Mouse (Mus musculus): Measurements from ENCODE around the gene Polr3k. TPM values are rescaled to one million over a fixed set of nuclear protein-coding genes. Genes with fewer than 3 reads are reported as not detected.
A peak's percentile ranks its signal among the peaks of the same experiment; 100 is the strongest.

Polr3k gene
- polyA plus RNA-seq, 1 experiment from 2014 or later: 84.2 TPM

DNA sequence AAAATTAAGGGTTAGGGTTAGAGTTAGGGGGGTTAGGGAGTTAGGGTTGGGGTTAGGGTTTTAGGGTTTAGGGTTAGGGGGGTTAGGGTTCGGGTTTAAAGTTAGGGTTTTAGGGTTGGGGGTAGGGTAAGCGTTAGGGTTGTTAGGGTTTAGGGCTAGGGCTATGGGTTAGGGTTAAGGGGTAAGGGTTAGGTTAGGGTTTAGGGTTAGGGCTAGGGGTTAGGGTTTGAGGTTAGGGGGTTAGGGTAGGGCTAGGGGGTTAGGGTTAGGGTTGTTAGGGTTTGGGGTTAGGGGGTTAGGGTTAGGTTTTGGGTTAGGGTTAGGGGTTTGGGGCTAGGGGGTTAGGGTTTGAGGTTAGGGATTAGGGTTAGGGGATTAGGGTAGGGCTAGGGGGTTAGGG, 6.9 kb downstream of the Polr3k start:
- Histone ChIP-seq H3K27me3 (replicated peaks; ENCODE audit: control insufficient read depth, insufficient read depth, low read length) (no peaks in the 10 kb centered on the region), H3K4me3 (ENCODE audit: low read depth, low read length) (no peak overlapping the region), H3K4me2 (ENCODE audit: low read length) (no peak overlapping the region), H3K36me3 (ENCODE audit: control insufficient read depth, insufficient read depth, low read length) (peaks cover 51% of the 10 kb centered on the region), H3K9me3 (ENCODE audit: control insufficient read depth, low read length) (no peaks in the 10 kb centered on the region), H3K4me1 (replicated peaks; ENCODE audit: control insufficient read depth, insufficient read depth, low read length) (no peaks in the 10 kb centered on the region), H3K27ac (ENCODE audit: low read depth) (no peak overlapping the region), H3K9ac (ENCODE audit: low read length) (no peak overlapping the region)
- 0 out of 2 replicates have a peak, but pooled peaks have one; percentile 59 for ATAC-seq (replicated peaks; ENCODE audit: low FRiP score, low TSS enrichment, low read depth)
- 94% methylated on average over 2 of the region's 2 CpGs for WGBS
- DNase-seq (ENCODE audit: low spot score): no peak

DNA sequence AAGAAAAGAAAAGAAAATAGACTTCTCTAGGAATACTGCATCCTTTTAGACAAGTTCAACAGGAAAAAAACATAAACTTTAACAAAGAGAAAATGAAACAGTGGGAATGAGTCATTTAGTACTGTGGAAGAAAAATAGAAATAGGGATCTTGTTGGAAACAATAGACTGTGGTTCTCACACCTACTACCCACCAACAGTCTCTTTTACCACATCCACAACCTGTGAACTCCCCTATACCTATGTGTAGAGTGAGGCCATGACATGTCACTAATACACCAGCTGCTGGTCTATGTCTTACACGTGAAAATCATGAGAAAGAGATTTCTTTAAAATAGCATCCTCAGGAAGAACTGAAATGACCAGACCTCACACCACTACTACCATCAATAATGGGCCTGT, 14.8 kb downstream of the Polr3k start:
- Histone ChIP-seq H3K9me3 (ENCODE audit: control insufficient read depth, low read length) (no peaks in the 10 kb centered on the region), H3K4me1 (replicated peaks; ENCODE audit: control insufficient read depth, insufficient read depth, low read length) (no peaks in the 10 kb centered on the region), H3K27ac (ENCODE audit: low read depth) (no peak overlapping the region), H3K27me3 (replicated peaks; ENCODE audit: control insufficient read depth, insufficient read depth, low read length) (no peaks in the 10 kb centered on the region), H3K4me2 (ENCODE audit: low read length) (no peak overlapping the region), H3K36me3 (ENCODE audit: control insufficient read depth, insufficient read depth, low read length) (peaks cover 14% of the 10 kb centered on the region; the same call in 1 of the 2 replicates), H3K4me3 (ENCODE audit: low read depth, low read length) (no peak overlapping the region), H3K9ac (ENCODE audit: low read length) (no peak overlapping the region)
- 70% methylated on average over 1 of the region's 1 CpGs for WGBS
- DNase-seq (ENCODE audit: low spot score): no peak
- no peak for ATAC-seq (replicated peaks; ENCODE audit: low FRiP score, low TSS enrichment, low read depth)

DNA sequence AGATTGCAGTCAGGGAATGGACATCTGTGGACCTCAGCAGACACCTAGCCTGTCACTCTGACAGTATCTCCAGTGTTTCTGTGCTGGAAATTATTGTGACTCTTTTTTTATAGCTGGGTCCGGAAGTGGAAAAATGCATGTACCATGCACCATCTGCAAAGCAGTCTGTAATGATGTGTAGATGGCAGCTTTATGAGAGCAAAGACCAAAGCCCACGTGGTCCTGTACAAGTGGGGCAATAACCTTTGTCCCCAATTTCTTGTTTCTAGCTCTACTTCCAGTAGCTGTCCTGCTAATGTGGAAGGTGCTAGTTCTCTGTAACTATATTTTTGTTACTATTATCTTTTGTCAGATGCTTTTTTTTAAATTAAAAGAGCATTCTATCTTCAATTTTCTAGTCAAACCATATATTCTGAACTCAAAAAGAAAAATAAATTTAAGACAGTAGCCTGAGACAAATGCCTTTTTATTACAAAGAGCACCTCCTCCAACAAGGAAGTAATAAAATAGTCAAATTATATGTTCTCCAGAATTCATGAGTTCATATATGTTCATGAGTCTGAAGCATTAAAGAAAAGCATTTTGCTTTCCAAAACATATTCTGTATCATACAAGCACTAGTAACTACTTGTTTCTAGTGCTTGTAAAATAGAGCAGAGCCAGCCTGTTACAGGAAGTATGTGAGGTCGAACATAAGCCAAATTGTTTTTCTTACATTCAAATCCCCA, 19.0 kb downstream of the Polr3k start:
- no peak for ATAC-seq (replicated peaks; ENCODE audit: low FRiP score, low TSS enrichment, low read depth)
- H3K27ac ChIP-seq (ENCODE audit: low read depth): no peak overlapping the region
- H3K9ac ChIP-seq (ENCODE audit: low read length): no peak overlapping the region
- no peaks in the 10 kb centered on the region for H3K4me1 ChIP-seq (replicated peaks; ENCODE audit: control insufficient read depth, insufficient read depth, low read length)
- DNase-seq (ENCODE audit: low spot score): no peak
- H3K4me3 ChIP-seq (ENCODE audit: low read depth, low read length): no peak overlapping the region
- 53% methylated on average over 3 of the region's 3 CpGs for WGBS
- H3K27me3 ChIP-seq (replicated peaks; ENCODE audit: control insufficient read depth, insufficient read depth, low read length): no peaks in the 10 kb centered on the region
- H3K36me3 ChIP-seq (ENCODE audit: control insufficient read depth, insufficient read depth, low read length): no peaks in the 10 kb centered on the region
- H3K4me2 ChIP-seq (ENCODE audit: low read length): no peak overlapping the region
- no peaks in the 10 kb centered on the region for H3K9me3 ChIP-seq (ENCODE audit: control insufficient read depth, low read length)

DNA sequence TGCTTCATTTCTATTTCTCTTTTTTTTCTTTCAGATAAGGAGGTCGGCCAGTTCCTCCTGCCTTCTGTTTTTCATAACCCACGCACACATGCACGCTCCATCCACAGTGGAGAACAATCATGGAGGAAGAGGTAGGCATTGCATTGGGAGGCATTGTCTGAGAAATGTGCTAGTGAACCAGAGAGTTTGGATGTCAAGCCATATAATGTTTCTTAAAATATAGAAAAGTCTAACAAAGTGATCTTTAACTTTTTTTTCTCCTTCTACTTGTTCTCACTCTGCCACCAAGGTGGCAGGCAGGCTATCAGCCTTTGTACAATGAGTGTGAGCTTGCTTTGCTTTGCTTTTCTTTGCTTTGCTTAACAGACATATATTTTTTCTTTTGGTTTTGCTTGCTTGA, 53.7 kb downstream of the Polr3k start:
- H3K9me3 ChIP-seq (ENCODE audit: control insufficient read depth, low read length): no peaks in the 10 kb centered on the region
- no peak overlapping the region for H3K9ac ChIP-seq (ENCODE audit: low read length)
- H3K4me2 ChIP-seq (ENCODE audit: low read length): no peak overlapping the region
- WGBS: 54% methylated on average over 3 of the region's 3 CpGs
- DNase-seq (ENCODE audit: low spot score) (peak; percentile 86), ATAC-seq (replicated peaks; ENCODE audit: low FRiP score, low TSS enrichment, low read depth) (no peak)
- no peak overlapping the region for H3K4me3 ChIP-seq (ENCODE audit: low read depth, low read length)
- no peaks in the 10 kb centered on the region for H3K36me3 ChIP-seq (ENCODE audit: control insufficient read depth, insufficient read depth, low read length)
- no peaks in the 10 kb centered on the region for H3K27me3 ChIP-seq (replicated peaks; ENCODE audit: control insufficient read depth, insufficient read depth, low read length)
- H3K4me1 ChIP-seq (replicated peaks; ENCODE audit: control insufficient read depth, insufficient read depth, low read length): no peaks in the 10 kb centered on the region
- H3K27ac ChIP-seq (ENCODE audit: low read depth): no peak overlapping the region

DNA sequence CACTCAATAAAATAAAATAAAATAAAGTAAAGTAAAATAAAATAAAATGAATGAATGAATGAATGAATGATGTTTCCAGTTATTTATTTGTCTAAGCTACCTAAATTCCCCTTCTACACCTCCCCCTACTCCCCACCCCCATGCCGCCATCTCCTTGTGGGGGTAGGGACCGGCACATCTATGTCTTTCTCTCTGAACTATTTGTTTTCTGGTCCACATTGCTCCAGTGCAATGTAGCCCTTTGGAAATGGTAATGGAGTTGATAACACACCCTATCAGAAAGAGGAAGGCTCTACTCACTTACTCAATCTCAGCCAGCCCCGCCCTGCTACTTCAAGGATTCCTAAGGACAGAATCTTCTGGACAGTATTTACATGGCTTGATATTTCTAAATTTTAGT, 54.4 kb downstream of the Polr3k start:
- Histone ChIP-seq H3K4me3 (ENCODE audit: low read depth, low read length) (no peak overlapping the region), H3K27ac (ENCODE audit: low read depth) (no peak overlapping the region), H3K9me3 (ENCODE audit: control insufficient read depth, low read length) (no peaks in the 10 kb centered on the region), H3K27me3 (replicated peaks; ENCODE audit: control insufficient read depth, insufficient read depth, low read length) (no peaks in the 10 kb centered on the region), H3K36me3 (ENCODE audit: control insufficient read depth, insufficient read depth, low read length) (no peaks in the 10 kb centered on the region), H3K4me2 (ENCODE audit: low read length) (no peak overlapping the region), H3K9ac (ENCODE audit: low read length) (no peak overlapping the region), H3K4me1 (replicated peaks; ENCODE audit: control insufficient read depth, insufficient read depth, low read length) (no peaks in the 10 kb centered on the region)
- DNase-seq (ENCODE audit: low spot score) (peak; percentile 82), ATAC-seq (replicated peaks; ENCODE audit: low FRiP score, low TSS enrichment, low read depth) (peak; percentile 93)
- 53% methylated on average over 3 of the region's 3 CpGs for WGBS

Other genes starting within 250 kb of the Polr3k start
- 1.2 and 2.5 TPM in 2 replicates for gene Gm29797, start 207.3 kb upstream of the Polr3k start, polyA plus RNA-seq (2014; fragmentation: Nextera tagmentation; extraction: Ambion mirVana)
- gene Sox18, start 192.7 kb upstream of the Polr3k start, polyA plus RNA-seq (2014; fragmentation: Nextera tagmentation; extraction: Ambion mirVana): 25.5 and 30.5 TPM in 2 replicates
- gene Tcea2, start 184.0 kb upstream of the Polr3k start, polyA plus RNA-seq (2014; fragmentation: Nextera tagmentation; extraction: Ambion mirVana): 24.7 and 25.3 TPM in 2 replicates
- gene Rgs19, start 170.4 kb upstream of the Polr3k start, polyA plus RNA-seq (2014; fragmentation: Nextera tagmentation; extraction: Ambion mirVana): 64.2 and 68.9 TPM in 2 replicates
- not detected in 2 replicates for gene Lkaaear1, start 165.9 kb upstream of the Polr3k start, polyA plus RNA-seq (2014; fragmentation: Nextera tagmentation; extraction: Ambion mirVana)
- gene Oprl1, start 149.3 kb upstream of the Polr3k start, polyA plus RNA-seq (2014; fragmentation: Nextera tagmentation; extraction: Ambion mirVana): 1.8 and 2.8 TPM in 2 replicates
- gene Myt1, start 101.0 kb upstream of the Polr3k start, polyA plus RNA-seq (2014; fragmentation: Nextera tagmentation; extraction: Ambion mirVana): 4.1 and 4.3 TPM in 2 replicates
- gene Pcmtd2, start 26.5 kb upstream of the Polr3k start, polyA plus RNA-seq (2014; fragmentation: Nextera tagmentation; extraction: Ambion mirVana): 29.7 and 31.9 TPM in 2 replicates
- gene Gm14496, start 126.8 kb downstream of the Polr3k start, polyA plus RNA-seq (2014; fragmentation: Nextera tagmentation; extraction: Ambion mirVana): not detected in 2 replicates

Data from intestine, embryonic 14.5 days (tissue).